Mouse (Mus musculus): ENCODE data around the gene Bach1.
"Not testable (repeated sequence)": the region's sequence is repeated elsewhere in the genome, so short reads cannot be mapped to it uniquely, and the experiment has no call there.

Gene Bach1

GRCm38 (mm10) chr16:87681848-87682247 lies 16.9 kb upstream of the Bach1 start:
- DNase-seq: no peak

- DNase-seq: no peak
These were observed 12.3 kb upstream of the Bach1 start for GRCm38 (mm10) chr16:87686458-87686857.

- DNase-seq: no peak
These were observed 11.4 kb upstream of the Bach1 start for GRCm38 (mm10) chr16:87687346-87687745.

GRCm38 (mm10) chr16:87688328-87688727 lies 10.4 kb upstream of the Bach1 start:
- DNase-seq: not testable (repeated sequence)

GRCm38 (mm10) chr16:87688823-87689222 lies 9.9 kb upstream of the Bach1 start:
- DNase-seq: peak in 1 of 2 experiments; percentile 51

- DNase-seq: no peak
These were observed 9.5 kb upstream of the Bach1 start for GRCm38 (mm10) chr16:87689225-87689624.

- no peak for DNase-seq
These were observed 8.2 kb upstream of the Bach1 start for GRCm38 (mm10) chr16:87690506-87690905.

- no peak for DNase-seq
These were observed 7.6 kb upstream of the Bach1 start for GRCm38 (mm10) chr16:87691102-87691501.

GRCm38 (mm10) chr16:87692591-87692990 lies 6.2 kb upstream of the Bach1 start:
- DNase-seq: no peak

GRCm38 (mm10) chr16:87697707-87698365 lies 909 bp upstream of the Bach1 start:
- DNase-seq: no peak

- DNase-seq: no peak
These were observed 554 bp downstream of the Bach1 start for GRCm38 (mm10) chr16:87699306-87699692.

GRCm38 (mm10) chr16:87699693-87700394 lies 1.1 kb downstream of the Bach1 start:
- peak; percentile 67 to 69 for DNase-seq

- DNase-seq: no peak
These were observed 1.6 kb downstream of the Bach1 start for GRCm38 (mm10) chr16:87700395-87700765.

GRCm38 (mm10) chr16:87701891-87702290 lies 3.1 kb downstream of the Bach1 start:
- peak; percentile 62 to 73 for DNase-seq

GRCm38 (mm10) chr16:87702881-87703280 lies 4.1 kb downstream of the Bach1 start:
- no peak for DNase-seq

GRCm38 (mm10) chr16:87704225-87704624 lies 5.5 kb downstream of the Bach1 start:
- DNase-seq: no peak

GRCm38 (mm10) chr16:87705892-87706589 lies 7.3 kb downstream of the Bach1 start:
- no peak for DNase-seq

- no peak for DNase-seq
These were observed 8.6 kb downstream of the Bach1 start for GRCm38 (mm10) chr16:87707335-87707734.

GRCm38 (mm10) chr16:87708570-87708969 lies 9.8 kb downstream of the Bach1 start:
- no peak for DNase-seq

- DNase-seq: no peak
These were observed 10.4 kb downstream of the Bach1 start for GRCm38 (mm10) chr16:87709144-87709543.

GRCm38 (mm10) chr16:87709971-87710370 lies 11.2 kb downstream of the Bach1 start:
- DNase-seq: no peak

GRCm38 (mm10) chr16:87711961-87712360 lies 13.2 kb downstream of the Bach1 start:
- no peak for DNase-seq

GRCm38 (mm10) chr16:87712986-87713693 lies 14.4 kb downstream of the Bach1 start:
- DNase-seq: peak; percentile 77 to 88

Measured in kidney, postnatal 36 days (tissue).